Mouse (Mus musculus) lung, adult 2 months (tissue): ENCODE data around the gene Nfyc.

Experiments used
- CTCF ChIP-seq: fragments of 200-500 bp; IDR thresholded peaks from 2 replicates; pipeline ENCODE4 v1.5.1; 2011; ENCODE audit warnings: mild to moderate bottlenecking, low read length, control low read depth; ENCODE audit not compliant: insufficient read depth
- POLR2A ChIP-seq: fragments of 200-500 bp; IDR thresholded peaks from 2 replicates; pipeline ENCODE4 v1.6.1; 2011; ENCODE audit warnings: low read depth, mild to moderate bottlenecking, control low read depth, low read length, borderline replicate concordance; ENCODE audit errors: extremely low read depth

- TF ChIP-seq POLR2A (no peak), CTCF (no peak)
These were observed 14.2 kb downstream of the Nfyc start for GRCm38 (mm10) chr4:120817002-120817774.
